Mouse (Mus musculus) T-helper 2 cell (primary cell): ENCODE data around the gene Olfr623.

ENCODE experiments used
- in situ Hi-C: fragments of 300-600 bp; cut with MboI, MseI; formaldehyde crosslinking; loops from one replicate; pipeline ENCODE4 v1.15.1; 2025; ENCODE audit warnings: high pct_unique_total_duplicates

Olfr623 gene

GRCm38 (mm10) chr7:103663598-103663997 is at the start of gene Olfr623:
Gene Olfr623 (minus strand): TSS chr7:103663698.
- in situ Hi-C loops, result no loop called here

- in situ Hi-C loops, result no loop called here
Observed at GRCm38 (mm10) chr7:103712024-103712423, 48.5 kb upstream of the Olfr623 start.

- in situ Hi-C loops, result no loop called here
Observed at GRCm38 (mm10) chr7:103699469-103699868, 36.0 kb upstream of the Olfr623 start.

- in situ Hi-C loops, result no loop called here
Observed at GRCm38 (mm10) chr7:103682420-103682819, 18.9 kb upstream of the Olfr623 start, which contains the start of gene Olfr625-ps1. Gene Olfr625-ps1 (plus strand): TSS chr7:103682720.

GRCm38 (mm10) chr7:103671091-103671490 is 7.6 kb upstream of the Olfr623 start, which contains the start of gene Olfr624:
Gene Olfr624 (minus strand): TSS chr7:103671191.
- in situ Hi-C loops, result no loop called here

- in situ Hi-C loops, result no loop called here
Observed at GRCm38 (mm10) chr7:103644070-103644469, 19.4 kb downstream of the Olfr623 start.

- in situ Hi-C loops, result no loop called here
Observed at GRCm38 (mm10) chr7:103642602-103643001, 20.9 kb downstream of the Olfr623 start, which contains the start of gene Olfr622. Gene Olfr622 (minus strand): TSS chr7:103642702.

- in situ Hi-C loops, result no loop called here
Observed at GRCm38 (mm10) chr7:103636795-103637194, 26.7 kb downstream of the Olfr623 start.

- in situ Hi-C loops, result no loop called here
Observed at GRCm38 (mm10) chr7:103612434-103612833, 51.1 kb downstream of the Olfr623 start, which contains the start of gene Olfr620. Gene Olfr620 (minus strand): TSS chr7:103612534.
